Mouse (Mus musculus) kidney, postnatal 0 days (tissue): ENCODE data around the gene Slc44a4. TPM values are rescaled to one million over a fixed set of nuclear protein-coding genes. Genes with fewer than 3 reads are reported as not detected.
A peak's percentile ranks its signal among the peaks of the same experiment; 100 is the strongest.
"Not testable (repeated sequence)": the region's sequence is repeated elsewhere in the genome, so short reads cannot be mapped to it uniquely, and the experiment has no call there.

Experiments
- ATAC-seq: fragments of 200-750 bp; cut with Nextera tagmentation; replicated peaks from 2 replicates; pipeline ENCODE4 v1.8.0; 2017; ENCODE audit warnings: low read depth, moderate number of reproducible peaks, moderate TSS enrichment, moderate library complexity; ENCODE audit not compliant: low FRiP score
- DNase-seq: peaks from one replicate; pipeline ENCODE4 v3.0.0-alpha.2; 2016; ENCODE audit warnings: low spot score
- H3K27ac ChIP-seq: fragments of 300-500 bp; sonication (generic); 2 replicates; pipeline ENCODE4 v1.5.1; 2014; ENCODE audit warnings: mild to moderate bottlenecking
- H3K27me3 ChIP-seq: fragments of 300-500 bp; sonication (generic); 2 replicates; pipeline ENCODE4 v1.6.1; 2014; ENCODE audit warnings: low read length, mixed read lengths; ENCODE audit not compliant: insufficient read depth
- H3K36me3 ChIP-seq: fragments of 300-500 bp; sonication (generic); 2 replicates; pipeline ENCODE4 v1.6.1; 2014; ENCODE audit warnings: low read length, mixed read lengths; ENCODE audit not compliant: insufficient read depth
- H3K4me1 ChIP-seq: fragments of 300-500 bp; sonication (generic); replicated peaks from 2 replicates; pipeline ENCODE4 v1.6.1; 2014; ENCODE audit warnings: antibody characterized with exemption, low read length, mixed read lengths; ENCODE audit not compliant: insufficient read depth
- H3K4me2 ChIP-seq: fragments of 300-500 bp; sonication (generic); 2 replicates; pipeline ENCODE4 v1.6.1; 2014; ENCODE audit warnings: mild to moderate bottlenecking, low read length, moderate library complexity, mixed read lengths
- H3K4me3 ChIP-seq: fragments of 300-500 bp; sonication (generic); replicated peaks from 2 replicates; pipeline ENCODE4 v1.5.1; 2014; ENCODE audit warnings: low read depth, low read length
- H3K9ac ChIP-seq: fragments of 300-500 bp; sonication (generic); 2 replicates; pipeline ENCODE4 v1.6.1; 2014; ENCODE audit warnings: low read depth, low read length
- H3K9me3 ChIP-seq: fragments of 300-500 bp; sonication (generic); replicated peaks from 2 replicates; pipeline ENCODE4 v1.6.1; 2016; ENCODE audit warnings: low read length, inconsistent platforms, mixed read lengths
- CTCF ChIP-seq: IDR thresholded peaks from 2 replicates; pipeline ENCODE4 v1.5.1; 2016; ENCODE audit warnings: antibody characterized with exemption, low read depth, mild to moderate bottlenecking, moderate library complexity
- WGBS: fragments of 180-500 bp; shearing (Covaris S2); extraction: QIAGEN DNeasy Blood & Tissue Kit; methylation state at CpG from one replicate; pipeline ENCODE4 v1.1.7; 2014; 5-methylcytosine and 5-hydroxymethylcytosine counted together
- polyA plus RNA-seq: library from polyadenylated mRNA; unstranded; fragments of >200 nt; fragmentation: Nextera tagmentation; extraction: Ambion mirVana; gene quantifications from 2 replicates; pipeline ENCODE4 v1.2.1, GENCODE M21; 2015

Slc44a4 gene
- polyA plus RNA-seq, 1 experiment from 2014 or later = 24.2 TPM

DNA sequence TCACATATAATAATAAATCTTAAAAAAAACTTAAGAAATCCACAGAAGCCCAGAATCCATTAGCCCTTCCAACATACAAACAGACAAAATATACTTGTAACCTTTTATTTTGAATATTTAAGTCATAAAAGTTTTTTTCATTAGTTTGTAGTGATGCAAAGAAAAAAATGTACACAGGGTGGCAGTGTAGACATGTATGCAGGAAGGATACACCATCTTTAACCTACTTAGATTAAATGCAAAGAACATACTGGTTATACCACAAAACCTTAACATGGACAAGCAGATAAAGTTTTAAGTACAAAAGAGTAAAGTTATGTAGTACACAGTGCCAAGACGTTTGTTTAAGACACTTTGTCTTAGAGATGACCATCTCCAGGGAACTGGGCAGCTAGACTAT, 42.1 kb downstream of the Slc44a4 start:
- DNase-seq (peak; percentile 84), ATAC-seq (no peak)
- Histone ChIP-seq H3K9me3 (no peaks in the 10 kb centered on the region), H3K4me1 (0 out of 2 replicates have a peak, but pooled peaks cover 5% of the 10 kb centered on the region), H3K27me3 (no peaks in the 10 kb centered on the region), H3K9ac (no peak overlapping the region), H3K4me2 (no peak overlapping the region), H3K36me3 (no peaks in the 10 kb centered on the region), H3K27ac (no peak overlapping the region), H3K4me3 (no peak overlapping the region)
- TF ChIP-seq CTCF = peak; percentile 70
- 32% methylated on average over 1 of the region's 1 CpGs for WGBS

DNA sequence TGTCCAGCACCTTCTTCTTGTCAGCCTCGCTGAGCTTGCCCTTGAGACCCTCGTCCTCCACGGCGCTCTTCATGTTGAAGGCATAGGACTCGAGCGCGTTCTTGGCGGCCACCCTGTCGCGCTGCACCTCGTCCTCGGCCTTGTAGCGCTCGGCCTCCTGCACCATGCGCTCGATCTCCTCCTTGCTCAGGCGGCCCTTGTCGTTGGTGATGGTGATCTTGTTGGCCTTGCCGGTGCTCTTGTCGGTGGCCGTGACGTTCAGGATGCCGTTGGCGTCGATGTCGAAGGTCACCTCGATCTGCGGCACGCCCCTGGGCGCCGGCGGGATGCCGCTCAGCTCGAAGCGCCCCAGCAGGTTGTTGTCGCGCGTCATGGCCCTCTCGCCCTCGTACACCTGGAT, 43.0 kb downstream of the Slc44a4 start:
- not testable (repeated sequence) for H3K4me2 ChIP-seq

GRCm38 (mm10) chr17:34957966-34958365, 43.7 kb downstream of the Slc44a4 start:
- not testable (repeated sequence) for H3K9me3 ChIP-seq, DNase-seq, H3K27ac ChIP-seq, H3K9ac ChIP-seq, H3K36me3 ChIP-seq, H3K27me3 ChIP-seq, H3K4me2 ChIP-seq, ATAC-seq, H3K4me3 ChIP-seq, H3K4me1 ChIP-seq
- WGBS = 20% methylated on average over 16 of the region's 40 CpGs

More for the DNA sequence above, 43.0 kb downstream of the Slc44a4 start:
- WGBS = 24% methylated on average over 28 of the region's 40 CpGs
- DNase-seq, H3K27me3 ChIP-seq, H3K9me3 ChIP-seq, ATAC-seq, H3K36me3 ChIP-seq, H3K27ac ChIP-seq, H3K4me3 ChIP-seq, H3K4me1 ChIP-seq, H3K9ac ChIP-seq: not testable (repeated sequence)

DNA sequence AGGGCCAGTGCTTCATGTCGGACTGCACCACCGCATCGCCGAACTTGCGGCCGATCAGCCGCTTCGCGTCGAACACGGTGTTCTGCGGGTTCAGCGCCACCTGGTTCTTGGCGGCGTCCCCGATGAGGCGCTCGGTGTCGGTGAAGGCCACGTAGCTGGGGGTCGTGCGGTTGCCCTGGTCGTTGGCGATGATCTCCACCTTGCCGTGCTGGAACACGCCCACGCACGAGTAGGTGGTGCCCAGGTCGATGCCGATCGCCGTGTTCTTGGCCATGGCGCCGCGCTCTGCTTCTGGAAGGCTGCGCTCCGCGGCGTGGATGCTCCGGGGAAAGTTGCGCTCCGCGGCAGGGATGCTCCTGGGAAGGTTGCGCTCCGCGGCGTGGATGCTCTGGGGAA, 44.5 kb downstream of the Slc44a4 start:
- peak; percentile 22; the same call in 1 of the 2 replicates for ATAC-seq
- 2% methylated on average over 12 of the region's 47 CpGs for WGBS
- H3K9ac ChIP-seq = not testable (repeated sequence)

GRCm38 (mm10) chr17:34959130-34959778, 45.0 kb downstream of the Slc44a4 start, which contains the start of gene Hspa1b:
Hspa1b (minus strand) TSS chr17:34959238.
- H3K36me3 ChIP-seq, H3K27me3 ChIP-seq, H3K9me3 ChIP-seq, H3K4me1 ChIP-seq: not testable (repeated sequence)
- peak within 1 kb of the TSS; percentile 43; the same call in 1 of the 2 replicates for H3K9ac ChIP-seq
- H3K4me2 ChIP-seq = peak within 1 kb of the TSS; percentile 62
- DNase-seq (peak; percentile 97), ATAC-seq (peak; percentile 89)
- H3K27ac ChIP-seq = peak within 1 kb of the TSS; percentile 96
- peak within 1 kb of the TSS; percentile 39 for H3K4me3 ChIP-seq
- WGBS = under 1% methylated on average over 29 of the region's 32 CpGs

More for the DNA sequence above, 44.5 kb downstream of the Slc44a4 start:
- Histone ChIP-seq H3K4me3 (peak overlapping the region; percentile 39; the same call in 1 of the 2 replicates), H3K27ac (peak overlapping the region; percentile 96; the same call in 1 of the 2 replicates), H3K4me2 (peak overlapping the region; percentile 48)
- not testable (repeated sequence) for H3K9me3 ChIP-seq, DNase-seq, H3K27me3 ChIP-seq, H3K4me1 ChIP-seq, H3K36me3 ChIP-seq

DNA sequence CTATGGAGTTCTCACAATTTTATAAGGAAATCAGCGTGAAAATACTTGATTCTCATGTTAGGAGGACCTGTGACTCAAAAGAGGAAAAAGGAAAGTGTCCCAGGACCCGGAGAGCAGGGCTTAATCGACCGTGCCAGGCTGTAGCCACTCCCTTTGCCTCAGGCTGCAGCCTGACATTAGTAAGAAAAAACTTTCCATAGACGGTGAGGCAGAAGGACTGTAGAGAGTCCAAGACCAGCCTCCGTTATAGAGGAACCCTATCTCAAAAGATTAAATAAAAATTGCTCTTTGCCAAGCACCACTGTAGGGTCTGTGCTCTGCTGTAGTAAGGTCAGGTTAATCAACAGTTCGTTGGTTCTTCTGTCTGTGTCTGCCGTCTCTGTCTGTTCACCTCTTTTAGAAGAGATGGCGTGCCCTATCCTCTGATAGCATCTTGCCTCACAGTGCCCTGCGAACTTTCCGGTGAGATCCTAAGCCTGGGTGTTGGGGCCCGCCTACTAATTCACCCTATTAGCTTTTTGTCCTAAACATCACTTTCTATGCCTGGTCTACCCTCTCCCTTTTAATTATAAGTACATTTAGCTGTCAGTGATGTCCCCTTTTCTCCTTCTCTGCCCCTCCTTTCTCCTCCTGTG, 45.7 kb downstream of the Slc44a4 start:
- 5% methylated on average over 12 of the region's 12 CpGs for WGBS
- peak; percentile 23; the same call in 1 of the 2 replicates for ATAC-seq
- no peak for TF ChIP-seq CTCF
- Histone ChIP-seq H3K4me3 (peak overlapping the region; percentile 39), H3K4me2 (peak overlapping the region; percentile 62), H3K9me3 (no peaks in the 10 kb centered on the region), H3K9ac (peak overlapping the region; percentile 43; the same call in 1 of the 2 replicates), H3K4me1 (peaks cover 6% of the 10 kb centered on the region; the same call in 1 of the 2 replicates), H3K27me3 (no peaks in the 10 kb centered on the region), H3K36me3 (no peaks in the 10 kb centered on the region), H3K27ac (peak overlapping the region; percentile 96)
- peak; percentile 84 for DNase-seq
